Mouse (Mus musculus) MEL (cell line): ENCODE results near the gene Ntn5.

Experiments used
- MXI1 ChIP-seq: IDR thresholded peaks from 2 replicates; pipeline ENCODE4 v1.6.1; 2011; ENCODE audit warnings: mild to moderate bottlenecking, low read depth, low read length, improper control_type of control experiment
- POLR2A ChIP-seq, 2 experiments: IDR thresholded peaks; 2 replicates each; pipeline ENCODE4 v1.6.1; 2011 to 2012; ENCODE audit warnings: low read length in 2 of 2, mild to moderate bottlenecking in 2 of 2, control low read depth in 1 of 2, improper control_type of control experiment in 1 of 2, low read depth in 1 of 2, moderate library complexity in 1 of 2; ENCODE audit not compliant: control insufficient read depth in 1 of 2, insufficient read depth in 1 of 2, poor library complexity in 1 of 2
- TAL1 ChIP-seq: IDR thresholded peaks from 2 replicates; pipeline ENCODE4 v1.6.1; 2012; ENCODE audit warnings: mild to moderate bottlenecking, inconsistent platforms, low read length, moderate library complexity, mixed read lengths

GRCm38 (mm10) chr7:45715741-45716459 is 32.1 kb downstream of the Ntn5 start:
- no peak; a peak in 1 of 4 replicates for TF ChIP-seq POLR2A (IDR thresholded peaks at IDR 0.05; ENCODE audit: control insufficient read depth in 1 of 2, insufficient read depth in 1 of 2, low read depth in 1 of 2, low read length in 2 of 2, poor library complexity in 1 of 2)
- TF ChIP-seq MXI1 = no peak; the same call in 1 of the 2 replicates
- TF ChIP-seq TAL1 = no peak
